Mouse (Mus musculus) embryonic fibroblast, embryonic 13.5 days (primary cell): ENCODE measurements around the gene Slc25a21. TPM values are rescaled to one million over a fixed set of nuclear protein-coding genes. Genes with fewer than 3 reads are reported as not detected.

ENCODE experiments used
- H3K27ac ChIP-seq: 2 replicates; pipeline ENCODE4 v1.5.1; 2012; ENCODE audit warnings: low read length, control low read depth, inconsistent platforms; ENCODE audit not compliant: insufficient read depth
- H3K4me1 ChIP-seq: 2 replicates; pipeline ENCODE4 v1.6.1; 2011; ENCODE audit warnings: low read length; ENCODE audit not compliant: control insufficient read depth, insufficient read depth
- H3K4me3 ChIP-seq: 2 replicates; pipeline ENCODE4 v1.5.1; 2011; ENCODE audit warnings: mild to moderate bottlenecking, control low read depth, low read length; ENCODE audit not compliant: insufficient read depth
- CTCF ChIP-seq: IDR thresholded peaks from 2 replicates; pipeline ENCODE4 v1.5.1; 2011; ENCODE audit warnings: mild to moderate bottlenecking, control low read depth, low read length, moderate library complexity, borderline replicate concordance; ENCODE audit not compliant: insufficient read depth
- POLR2A ChIP-seq: IDR thresholded peaks from 2 replicates; pipeline ENCODE4 v1.6.1; 2011; ENCODE audit warnings: low read depth, mild to moderate bottlenecking, control low read depth, low read length, moderate library complexity
- polyA plus RNA-seq: library from polyadenylated mRNA; stranded (reverse); fragments of >200 nt; gene quantifications from 2 replicates; pipeline ENCODE4 v1.2.4, GENCODE M21; 2011; ENCODE audit warnings: low read depth; ENCODE audit not compliant: missing spikeins, insufficient read length

The Slc25a21 gene
- polyA plus RNA-seq, 1 experiment, result 0.19 TPM

GRCm38 (mm10) chr12:56696174-56697010 lies 500.9 kb downstream of the Slc25a21 start:
- no peaks in the 10 kb centered on the region for H3K4me1 ChIP-seq
- no peak overlapping the region for H3K27ac ChIP-seq

GRCm38 (mm10) chr12:56695358-56696173 lies 501.7 kb downstream of the Slc25a21 start:
- TF ChIP-seq POLR2A (peak; percentile 13; the same call in 1 of the 2 replicates), CTCF (no peak)
- Histone ChIP-seq H3K4me3 (peak overlapping the region; percentile 60), H3K4me1 (no peaks in the 10 kb centered on the region), H3K27ac (peak overlapping the region; percentile 22; the same call in 1 of the 2 replicates)

More at GRCm38 (mm10) chr12:56696174-56697010, 500.9 kb downstream of the Slc25a21 start:
- peak overlapping the region; percentile 60 for H3K4me3 ChIP-seq
- no peak for TF ChIP-seq CTCF
- no peak for TF ChIP-seq POLR2A

GRCm38 (mm10) chr12:56694936-56695335 lies 502.3 kb downstream of the Slc25a21 start:
- TF ChIP-seq CTCF (no peak), POLR2A (no peak)
- no peaks in the 10 kb centered on the region for H3K4me1 ChIP-seq
- no peak overlapping the region for H3K27ac ChIP-seq
- H3K4me3 ChIP-seq, result peak overlapping the region; percentile 14; the same call in 1 of the 2 replicates

GRCm38 (mm10) chr12:56694361-56694760 lies 502.9 kb downstream of the Slc25a21 start:
- no peak overlapping the region for H3K4me3 ChIP-seq
- TF ChIP-seq POLR2A (no peak), CTCF (no peak)
- no peak overlapping the region for H3K27ac ChIP-seq
- H3K4me1 ChIP-seq, result no peaks in the 10 kb centered on the region

GRCm38 (mm10) chr12:56693411-56694098 lies 503.7 kb downstream of the Slc25a21 start:
- TF ChIP-seq POLR2A (no peak), CTCF (no peak)
- Histone ChIP-seq H3K4me1 (no peaks in the 10 kb centered on the region), H3K4me3 (no peak overlapping the region), H3K27ac (no peak overlapping the region)

GRCm38 (mm10) chr12:56692536-56692935 lies 504.7 kb downstream of the Slc25a21 start:
- no peaks in the 10 kb centered on the region for H3K4me1 ChIP-seq
- 0 out of 2 replicates have a peak overlapping the region, but pooled peaks have one; percentile 9 for H3K4me3 ChIP-seq
- no peak overlapping the region for H3K27ac ChIP-seq
- TF ChIP-seq POLR2A, result no peak
- no peak for TF ChIP-seq CTCF

- TF ChIP-seq CTCF (no peak), POLR2A (no peak)
- no peaks in the 10 kb centered on the region for H3K4me1 ChIP-seq
- peak within 1 kb of the TSS; percentile 12; the same call in 1 of the 2 replicates for H3K4me3 ChIP-seq
- H3K27ac ChIP-seq, result no peak within 1 kb of the TSS
These were observed 505.7 kb downstream of the Slc25a21 start, which contains the start of gene Pax9 for GRCm38 (mm10) chr12:56691427-56692079. Gene Pax9, plus strand, starts transcription at chr12:56691767.

- TF ChIP-seq POLR2A (no peak), CTCF (no peak)
- no peaks in the 10 kb centered on the region for H3K4me1 ChIP-seq
- H3K4me3 ChIP-seq, result no peak overlapping the region
- no peak overlapping the region for H3K27ac ChIP-seq
These were observed 506.3 kb downstream of the Slc25a21 start for GRCm38 (mm10) chr12:56691001-56691400.

GRCm38 (mm10) chr12:56690366-56690765 lies 506.9 kb downstream of the Slc25a21 start:
- no peak overlapping the region for H3K27ac ChIP-seq
- TF ChIP-seq CTCF (no peak), POLR2A (no peak)
- no peaks in the 10 kb centered on the region for H3K4me1 ChIP-seq
- no peak overlapping the region for H3K4me3 ChIP-seq
